Mouse (Mus musculus): ENCODE data around the gene Gltp. TPM values are rescaled to one million over a fixed set of nuclear protein-coding genes. Genes with fewer than 3 reads are reported as not detected.

Gltp gene
- polyA plus RNA-seq, 1 experiment: not detected

- H3K4me3 ChIP-seq (ENCODE audit: insufficient read depth, low read depth, low read length): no peak overlapping the region
- WGBS: 93% methylated on average over 7 of the region's 7 CpGs
- no peak overlapping the region for H3K27ac ChIP-seq (ENCODE audit: insufficient read depth, low read depth, low read length)
- TF ChIP-seq POLR2A (IDR thresholded peaks at IDR 0.05; ENCODE audit: insufficient read depth, low read depth, low read length) (no peak), CTCF (IDR thresholded peaks at IDR 0.05; ENCODE audit: insufficient read depth, low read depth, low read length) (no peak)
- H3K4me1 ChIP-seq (ENCODE audit: control insufficient read depth, insufficient read depth, low read length): peaks cover 13% of the 10 kb centered on the region
These were observed 34.5 kb downstream of the Gltp start for GRCm38 (mm10) chr5:114656305-114656704.

GRCm38 (mm10) chr5:114655721-114656120, 35.1 kb downstream of the Gltp start:
- Histone ChIP-seq H3K27ac (ENCODE audit: insufficient read depth, low read depth, low read length) (no peak overlapping the region), H3K4me1 (ENCODE audit: control insufficient read depth, insufficient read depth, low read length) (peaks cover 13% of the 10 kb centered on the region), H3K4me3 (ENCODE audit: insufficient read depth, low read depth, low read length) (no peak overlapping the region)
- 97% methylated on average over 5 of the region's 5 CpGs for WGBS
- no peak for TF ChIP-seq POLR2A (IDR thresholded peaks at IDR 0.05; ENCODE audit: insufficient read depth, low read depth, low read length)
- TF ChIP-seq CTCF (IDR thresholded peaks at IDR 0.05; ENCODE audit: insufficient read depth, low read depth, low read length): no peak

- H3K4me3 ChIP-seq (ENCODE audit: insufficient read depth, low read depth, low read length): no peak overlapping the region
- peaks cover 14% of the 10 kb centered on the region for H3K4me1 ChIP-seq (ENCODE audit: control insufficient read depth, insufficient read depth, low read length)
- 77% methylated on average over 15 of the region's 15 CpGs for WGBS
- no peak overlapping the region for H3K27ac ChIP-seq (ENCODE audit: insufficient read depth, low read depth, low read length)
- TF ChIP-seq POLR2A (IDR thresholded peaks at IDR 0.05; ENCODE audit: insufficient read depth, low read depth, low read length): no peak
- no peak for TF ChIP-seq CTCF (IDR thresholded peaks at IDR 0.05; ENCODE audit: insufficient read depth, low read depth, low read length)
These were observed 36.9 kb downstream of the Gltp start for GRCm38 (mm10) chr5:114653656-114654437.

- TF ChIP-seq CTCF (IDR thresholded peaks at IDR 0.05; ENCODE audit: insufficient read depth, low read depth, low read length) (no peak), POLR2A (IDR thresholded peaks at IDR 0.05; ENCODE audit: insufficient read depth, low read depth, low read length) (no peak)
- H3K4me3 ChIP-seq (ENCODE audit: insufficient read depth, low read depth, low read length): no peak overlapping the region
- 76% methylated on average over 3 of the region's 3 CpGs for WGBS
- H3K4me1 ChIP-seq (ENCODE audit: control insufficient read depth, insufficient read depth, low read length): peaks cover 14% of the 10 kb centered on the region
- no peak overlapping the region for H3K27ac ChIP-seq (ENCODE audit: insufficient read depth, low read depth, low read length)
These were observed 39.3 kb downstream of the Gltp start for GRCm38 (mm10) chr5:114651449-114651848.

GRCm38 (mm10) chr5:114651002-114651401, 39.8 kb downstream of the Gltp start:
- Histone ChIP-seq H3K4me1 (ENCODE audit: control insufficient read depth, insufficient read depth, low read length) (peaks cover 14% of the 10 kb centered on the region), H3K4me3 (ENCODE audit: insufficient read depth, low read depth, low read length) (no peak overlapping the region), H3K27ac (ENCODE audit: insufficient read depth, low read depth, low read length) (no peak overlapping the region)
- WGBS: 59% methylated on average over 14 of the region's 14 CpGs
- no peak for TF ChIP-seq POLR2A (IDR thresholded peaks at IDR 0.05; ENCODE audit: insufficient read depth, low read depth, low read length)
- no peak for TF ChIP-seq CTCF (IDR thresholded peaks at IDR 0.05; ENCODE audit: insufficient read depth, low read depth, low read length)

GRCm38 (mm10) chr5:114648728-114649311, 42.0 kb downstream of the Gltp start:
- Histone ChIP-seq H3K4me3 (ENCODE audit: insufficient read depth, low read depth, low read length) (no peak overlapping the region), H3K27ac (ENCODE audit: insufficient read depth, low read depth, low read length) (no peak overlapping the region), H3K4me1 (ENCODE audit: control insufficient read depth, insufficient read depth, low read length) (peaks cover 14% of the 10 kb centered on the region)
- TF ChIP-seq POLR2A (IDR thresholded peaks at IDR 0.05; ENCODE audit: insufficient read depth, low read depth, low read length) (no peak), CTCF (IDR thresholded peaks at IDR 0.05; ENCODE audit: insufficient read depth, low read depth, low read length) (no peak)
- 81% methylated on average over 11 of the region's 11 CpGs for WGBS

- Histone ChIP-seq H3K4me3 (ENCODE audit: insufficient read depth, low read depth, low read length) (peak overlapping the region; percentile 39), H3K4me1 (ENCODE audit: control insufficient read depth, insufficient read depth, low read length) (peaks cover 14% of the 10 kb centered on the region), H3K27ac (ENCODE audit: insufficient read depth, low read depth, low read length) (no peak overlapping the region)
- WGBS: 3% methylated on average over 27 of the region's 27 CpGs
- no peak for TF ChIP-seq CTCF (IDR thresholded peaks at IDR 0.05; ENCODE audit: insufficient read depth, low read depth, low read length)
- no peak for TF ChIP-seq POLR2A (IDR thresholded peaks at IDR 0.05; ENCODE audit: insufficient read depth, low read depth, low read length)
These were observed 43.4 kb downstream of the Gltp start for GRCm38 (mm10) chr5:114647211-114647974.

- Histone ChIP-seq H3K4me3 (ENCODE audit: insufficient read depth, low read depth, low read length) (no peak overlapping the region), H3K27ac (ENCODE audit: insufficient read depth, low read depth, low read length) (no peak overlapping the region), H3K4me1 (ENCODE audit: control insufficient read depth, insufficient read depth, low read length) (peaks cover 14% of the 10 kb centered on the region)
- TF ChIP-seq POLR2A (IDR thresholded peaks at IDR 0.05; ENCODE audit: insufficient read depth, low read depth, low read length): no peak
- TF ChIP-seq CTCF (IDR thresholded peaks at IDR 0.05; ENCODE audit: insufficient read depth, low read depth, low read length): no peak
- WGBS: 90% methylated on average over 5 of the region's 5 CpGs
These were observed 44.9 kb downstream of the Gltp start for GRCm38 (mm10) chr5:114645916-114646315.

- no peak for TF ChIP-seq POLR2A (IDR thresholded peaks at IDR 0.05; ENCODE audit: insufficient read depth, low read depth, low read length)
- 59% methylated on average over 6 of the region's 6 CpGs for WGBS
- Histone ChIP-seq H3K27ac (ENCODE audit: insufficient read depth, low read depth, low read length) (no peak overlapping the region), H3K4me1 (ENCODE audit: control insufficient read depth, insufficient read depth, low read length) (peaks cover 14% of the 10 kb centered on the region), H3K4me3 (ENCODE audit: insufficient read depth, low read depth, low read length) (no peak overlapping the region)
These were observed 45.9 kb downstream of the Gltp start for GRCm38 (mm10) chr5:114644918-114645317.

Measured in olfactory bulb, adult 2 months (tissue).